Mouse (Mus musculus) left cerebral cortex, postnatal 36 days (tissue): ENCODE results near the gene Fgfr2. TPM values are rescaled to one million over a fixed set of nuclear protein-coding genes. Genes with fewer than 3 reads are reported as not detected.
A peak's percentile ranks its signal among the peaks of the same experiment; 100 is the strongest.
"Not testable (repeated sequence)": the region's sequence is repeated elsewhere in the genome, so short reads cannot be mapped to it uniquely, and the experiment has no call there.

Experiments used
- DNase-seq, 2 experiments: peaks; one replicate each; pipeline ENCODE4 v3.0.0; 2021 to 2022; ENCODE audit warnings: low spot score in 2 of 2, mixed read lengths in 1 of 2
- intact Hi-C: fragments of 180-260 bp; cut with DNase I; formaldehyde crosslinking; loops from one replicate; pipeline ENCODE4 v1.15.1; 2025
- total RNA-seq, 2 experiments: library from RNA; stranded (reverse); gene quantifications; 2 replicates each; pipeline ENCODE4 v1.2.3; 2021

Gene Fgfr2
- total RNA-seq, 2 experiments from 2014 or later = 41.6 to 46.6 TPM

- intact Hi-C loops = no loop called here
- DNase-seq = no peak
These were observed 2444.7 kb downstream of the Fgfr2 start for GRCm38 (mm10) chr7:130678414-130678813.

GRCm38 (mm10) chr7:130677541-130678274, 2445.4 kb downstream of the Fgfr2 start:
- DNase-seq = no peak
- intact Hi-C loops = no loop called here

GRCm38 (mm10) chr7:130676885-130677540, 2446.1 kb downstream of the Fgfr2 start:
- intact Hi-C loops = no loop called here

GRCm38 (mm10) chr7:130674526-130674925, 2448.6 kb downstream of the Fgfr2 start:
- DNase-seq = no peak
- intact Hi-C loops = no loop called here

More at GRCm38 (mm10) chr7:130676885-130677540, 2446.1 kb downstream of the Fgfr2 start:
- no peak for DNase-seq

- intact Hi-C loops = loop anchor here (2.0 kb wide), 1 partner anchor 89 kb away; no protein-coding TSS in a partner anchor
- DNase-seq = peak in 1 of 2 experiments; percentile 44
These were observed 2449.7 kb downstream of the Fgfr2 start for GRCm38 (mm10) chr7:130673169-130674033.

- DNase-seq = no peak
These were observed 2451.8 kb downstream of the Fgfr2 start for GRCm38 (mm10) chr7:130671301-130671700.

GRCm38 (mm10) chr7:130670358-130670757, 2452.8 kb downstream of the Fgfr2 start:
- intact Hi-C loops = no loop called here
- no peak for DNase-seq

More at GRCm38 (mm10) chr7:130671301-130671700, 2451.8 kb downstream of the Fgfr2 start:
- intact Hi-C loops = no loop called here

- intact Hi-C loops = no loop called here
- DNase-seq = no peak
These were observed 2453.7 kb downstream of the Fgfr2 start for GRCm38 (mm10) chr7:130669370-130669881.

GRCm38 (mm10) chr7:130668729-130669281, 2454.3 kb downstream of the Fgfr2 start:
- intact Hi-C loops = no loop called here
- DNase-seq = no peak

- DNase-seq, intact Hi-C loops: not testable (repeated sequence)
These were observed 2455.1 kb downstream of the Fgfr2 start for GRCm38 (mm10) chr7:130668013-130668412.

- no peak for DNase-seq
- intact Hi-C loops = no loop called here
These were observed 2457.8 kb downstream of the Fgfr2 start for GRCm38 (mm10) chr7:130665358-130665757.

- intact Hi-C loops = no loop called here
- DNase-seq = no peak
These were observed 2458.5 kb downstream of the Fgfr2 start for GRCm38 (mm10) chr7:130664629-130665028.

GRCm38 (mm10) chr7:130664037-130664436, 2459.1 kb downstream of the Fgfr2 start:
- no peak for DNase-seq
- intact Hi-C loops = no loop called here

GRCm38 (mm10) chr7:130662869-130663268, 2460.3 kb downstream of the Fgfr2 start:
- intact Hi-C loops = no loop called here
- DNase-seq = no peak

GRCm38 (mm10) chr7:130662250-130662649, 2460.9 kb downstream of the Fgfr2 start:
- no peak for DNase-seq
- intact Hi-C loops = no loop called here

- intact Hi-C loops = no loop called here
- no peak for DNase-seq
These were observed 2464.0 kb downstream of the Fgfr2 start for GRCm38 (mm10) chr7:130659129-130659528.

- intact Hi-C loops = no loop called here
These were observed 2465.4 kb downstream of the Fgfr2 start for GRCm38 (mm10) chr7:130657751-130658150.

GRCm38 (mm10) chr7:130656965-130657364, 2466.2 kb downstream of the Fgfr2 start:
- intact Hi-C loops = no loop called here
- no peak for DNase-seq

More at GRCm38 (mm10) chr7:130657751-130658150, 2465.4 kb downstream of the Fgfr2 start:
- DNase-seq = no peak

GRCm38 (mm10) chr7:130654562-130654961, 2468.6 kb downstream of the Fgfr2 start:
- intact Hi-C loops = no loop called here
- DNase-seq = no peak
